Mouse (Mus musculus) cerebellum, adult 2 months (tissue): ENCODE results near the gene Rpl22. TPM values are rescaled to one million over a fixed set of nuclear protein-coding genes. Genes with fewer than 3 reads are reported as not detected.

ENCODE experiments used
- DNase-seq, 2 experiments: peaks; one replicate each; pipeline ENCODE4 v3.0.0; 2021
- H3K27ac ChIP-seq: fragments of 200-500 bp; 2 replicates; pipeline ENCODE4 v1.5.1; 2012; ENCODE audit warnings: low read length, control low read depth, inconsistent platforms; ENCODE audit not compliant: insufficient read depth
- H3K27me3 ChIP-seq: fragments of 200-500 bp; 2 replicates; pipeline ENCODE4 v1.6.1; 2012; ENCODE audit warnings: inconsistent platforms, mild to moderate bottlenecking, low read length, moderate library complexity; ENCODE audit not compliant: control insufficient read depth, insufficient read depth
- H3K4me1 ChIP-seq: fragments of 200-500 bp; 2 replicates; pipeline ENCODE4 v1.6.1; 2011; ENCODE audit warnings: low read length; ENCODE audit not compliant: control insufficient read depth, insufficient read depth
- H3K4me3 ChIP-seq: fragments of 200-500 bp; replicated peaks from 2 replicates; pipeline ENCODE3; 2011; ENCODE audit warnings: mild to moderate bottlenecking, low read depth, low read length, control low read depth; ENCODE audit not compliant: insufficient read depth
- CTCF ChIP-seq: fragments of 200-500 bp; IDR thresholded peaks from 2 replicates; pipeline ENCODE4 v1.5.1; 2011; ENCODE audit warnings: low read depth, mild to moderate bottlenecking, control low read depth, low read length, moderate library complexity, borderline replicate concordance; ENCODE audit not compliant: insufficient read depth
- POLR2A ChIP-seq: fragments of 200-500 bp; IDR thresholded peaks from 2 replicates; pipeline ENCODE4 v1.6.1; 2011; ENCODE audit warnings: low read length, control low read depth, borderline replicate concordance; ENCODE audit not compliant: insufficient read depth
- WGBS: fragments of 180-500 bp; shearing (Covaris S2); methylation state at CpG from one replicate; pipeline ENCODE4 v1.1.7; 2018; 5-methylcytosine and 5-hydroxymethylcytosine counted together
- polyA plus RNA-seq: library from polyadenylated mRNA; depleted of rRNA; stranded (reverse); fragments of >200 nt; gene quantifications from 2 replicates; pipeline ENCODE4 v1.2.3, GENCODE M21; 2012; rRNA removed

The Rpl22 gene
- polyA plus RNA-seq, 1 experiment = 187 TPM

- no peaks in the 10 kb centered on the region for H3K4me1 ChIP-seq
- TF ChIP-seq POLR2A (no peak), CTCF (no peak)
- 21% methylated on average over 11 of the region's 11 CpGs for WGBS
- H3K27ac ChIP-seq = no peak overlapping the region
- no peak for DNase-seq
- no peak overlapping the region for H3K4me3 ChIP-seq
- H3K27me3 ChIP-seq = no peaks in the 10 kb centered on the region
Measured at GRCm38 (mm10) chr4:152359700-152360099, 34.2 kb downstream of the Rpl22 start.

GRCm38 (mm10) chr4:152360855-152361254, 35.3 kb downstream of the Rpl22 start:
- TF ChIP-seq CTCF = no peak
- no peak for TF ChIP-seq POLR2A
- Histone ChIP-seq H3K27ac (no peak overlapping the region), H3K4me1 (no peaks in the 10 kb centered on the region), H3K27me3 (no peaks in the 10 kb centered on the region), H3K4me3 (no peak overlapping the region)
- no peak for DNase-seq
- 13% methylated on average over 24 of the region's 24 CpGs for WGBS

- 85% methylated on average over 9 of the region's 9 CpGs for WGBS
- no peaks in the 10 kb centered on the region for H3K27me3 ChIP-seq
- no peak for TF ChIP-seq POLR2A
- TF ChIP-seq CTCF = no peak
Measured at GRCm38 (mm10) chr4:152362180-152362579, 36.6 kb downstream of the Rpl22 start.

DNA sequence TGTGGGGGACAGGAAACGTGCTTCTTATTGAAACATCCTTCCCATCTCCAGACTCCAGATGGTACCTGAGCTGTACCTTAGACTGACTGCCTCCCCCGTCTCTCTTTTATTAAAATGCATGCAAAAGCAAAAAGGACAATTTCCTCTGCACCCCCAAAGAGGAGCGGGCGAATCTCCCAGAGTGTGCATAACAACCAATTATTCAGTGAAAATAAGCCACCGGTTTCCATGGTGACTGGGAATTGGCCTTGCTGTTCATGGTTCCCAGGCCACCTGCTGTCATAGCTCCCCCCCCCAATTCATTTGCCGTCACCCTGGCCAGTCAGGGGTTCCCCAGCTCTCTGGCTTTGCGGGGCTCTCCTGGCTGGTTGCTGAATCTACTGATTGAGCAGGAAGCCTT, 39.7 kb downstream of the Rpl22 start:
- Histone ChIP-seq H3K4me3 (no peak overlapping the region), H3K4me1 (no peaks in the 10 kb centered on the region), H3K27ac (no peak overlapping the region), H3K27me3 (no peaks in the 10 kb centered on the region)
- 49% methylated on average over 7 of the region's 7 CpGs for WGBS
- TF ChIP-seq POLR2A = no peak
- no peak for TF ChIP-seq CTCF
- no peak for DNase-seq

More at GRCm38 (mm10) chr4:152362180-152362579, 36.6 kb downstream of the Rpl22 start:
- Histone ChIP-seq H3K27ac (no peak overlapping the region), H3K4me3 (no peak overlapping the region), H3K4me1 (no peaks in the 10 kb centered on the region)
- no peak for DNase-seq

GRCm38 (mm10) chr4:152382528-152383252, 57.1 kb downstream of the Rpl22 start:
- no peak for TF ChIP-seq CTCF
- Histone ChIP-seq H3K4me3 (no peak overlapping the region), H3K27me3 (no peaks in the 10 kb centered on the region), H3K4me1 (no peaks in the 10 kb centered on the region), H3K27ac (no peak overlapping the region)
- WGBS = 69% methylated on average over 17 of the region's 17 CpGs
- DNase-seq = no peak

Other genes starting within 250 kb of the Rpl22 start
- gene Tnfrsf25, start 209.8 kb upstream of the Rpl22 start, polyA plus RNA-seq = 1.2 and 1.4 TPM in 2 replicates
- 7.1 and 8.3 TPM in 2 replicates for gene Espn, start 173.4 kb upstream of the Rpl22 start, polyA plus RNA-seq
- gene Hes2, start 166.9 kb upstream of the Rpl22 start, polyA plus RNA-seq = not detected in 2 replicates
- 508 and 523 TPM in 2 replicates for gene Acot7, start 147.6 kb upstream of the Rpl22 start, polyA plus RNA-seq
- gene Gpr153, start 51.5 kb upstream of the Rpl22 start, polyA plus RNA-seq = 29.9 and 31.4 TPM in 2 replicates
- 55.1 and 62.7 TPM in 2 replicates for gene Hes3, start 34.1 kb upstream of the Rpl22 start, polyA plus RNA-seq
- gene Icmt, start 28.5 kb upstream of the Rpl22 start, polyA plus RNA-seq = 160 and 188 TPM in 2 replicates
- gene Rnf207, start 6.7 kb upstream of the Rpl22 start, polyA plus RNA-seq = 7.2 and 11.8 TPM in 2 replicates
- 20.9 and 25.9 TPM in 2 replicates for gene Chd5, start 12.9 kb downstream of the Rpl22 start, polyA plus RNA-seq
- gene Nphp4, start 151.0 kb downstream of the Rpl22 start, polyA plus RNA-seq = 8.7 and 8.8 TPM in 2 replicates
- 161 and 191 TPM in 2 replicates for gene Kcnab2, start 152.1 kb downstream of the Rpl22 start, polyA plus RNA-seq